Mouse (Mus musculus) G1E (cell line): ENCODE measurements at regions not wholly inside any gene's neighbourhood (a gene's known extent, or its start where the extent isn't known, plus 50 kb on each side); places are given as distances from the start of the nearest gene placed in this dataset.

ENCODE experiments used
- ATAC-seq: 2 replicates; pipeline ENCODE4 v1.8.0; 2016; ENCODE audit warnings: mild to moderate bottlenecking; ENCODE audit not compliant: insufficient number of reproducible peaks, poor library complexity, low FRiP score, severe bottlenecking; ENCODE audit errors: extremely low read depth
- DNase-seq: peaks from one replicate; pipeline ENCODE4 v3.0.0; 2012; ENCODE audit warnings: low spot score
- H3K27me3 ChIP-seq: 2 replicates; pipeline ENCODE4 v1.6.1; 2012; ENCODE audit warnings: mild to moderate bottlenecking, low read length, inconsistent platforms; ENCODE audit not compliant: insufficient read depth
- H3K36me3 ChIP-seq: replicated peaks from 2 replicates; pipeline ENCODE3; 2012; ENCODE audit warnings: mild to moderate bottlenecking, inconsistent platforms
- H3K4me1 ChIP-seq: 2 replicates; pipeline ENCODE4 v1.6.1; 2012; ENCODE audit warnings: low read depth, low read length, inconsistent platforms, mixed read lengths; ENCODE audit not compliant: insufficient read depth
- H3K4me3 ChIP-seq: 2 replicates; pipeline ENCODE4 v1.5.1; 2012; ENCODE audit warnings: low read depth, mild to moderate bottlenecking, inconsistent platforms, low read length, moderate library complexity, mixed read lengths
- H3K9me3 ChIP-seq: replicated peaks from 2 replicates; pipeline ENCODE4 v1.6.1; 2012; ENCODE audit warnings: inconsistent platforms
- CTCF ChIP-seq: IDR thresholded peaks from 2 replicates; pipeline ENCODE4 v1.5.1; 2012; ENCODE audit warnings: low read depth, low read length, inconsistent platforms, mixed read lengths
- GATA1 ChIP-seq: IDR thresholded peaks from 2 replicates; pipeline ENCODE4 v1.6.1; 2012; ENCODE audit warnings: borderline replicate concordance, low read length, inconsistent platforms, mixed read lengths
- GATA2 ChIP-seq: IDR thresholded peaks from 2 replicates; pipeline ENCODE4 v1.6.1; 2012; ENCODE audit warnings: low read depth, low read length, inconsistent platforms, borderline replicate concordance
- POLR2AphosphoS5 ChIP-seq: IDR thresholded peaks from 2 replicates; pipeline ENCODE4 v1.6.1; 2012; ENCODE audit warnings: low read depth, low read length, inconsistent platforms; ENCODE audit not compliant: insufficient replicate concordance
- TAL1 ChIP-seq: conservative IDR thresholded peaks from 2 replicates; pipeline ENCODE4 v1.6.1; 2012; ENCODE audit warnings: low read depth, low read length, inconsistent platforms, mixed read lengths

DNA sequence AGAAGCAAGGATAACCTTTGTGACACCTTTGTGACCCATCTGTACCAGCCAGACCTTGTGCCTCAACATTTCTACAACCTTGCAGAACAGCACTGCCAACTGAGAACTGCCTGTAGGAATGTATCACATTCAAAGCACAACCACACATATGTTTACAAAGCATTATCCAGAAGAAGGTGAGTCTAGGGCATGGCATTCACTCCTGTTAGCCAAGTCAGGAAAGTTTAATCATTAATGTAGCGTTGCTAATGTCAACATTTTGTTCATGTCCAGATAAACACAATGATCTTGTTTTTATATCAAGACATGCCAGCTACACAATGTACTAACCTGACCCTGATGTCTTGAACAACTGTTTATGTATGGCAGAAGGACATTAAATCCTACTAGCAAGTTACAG, 91.5 kb upstream of the Nsun6 start:
- no peaks in the 10 kb centered on the region for H3K9me3 ChIP-seq

DNA sequence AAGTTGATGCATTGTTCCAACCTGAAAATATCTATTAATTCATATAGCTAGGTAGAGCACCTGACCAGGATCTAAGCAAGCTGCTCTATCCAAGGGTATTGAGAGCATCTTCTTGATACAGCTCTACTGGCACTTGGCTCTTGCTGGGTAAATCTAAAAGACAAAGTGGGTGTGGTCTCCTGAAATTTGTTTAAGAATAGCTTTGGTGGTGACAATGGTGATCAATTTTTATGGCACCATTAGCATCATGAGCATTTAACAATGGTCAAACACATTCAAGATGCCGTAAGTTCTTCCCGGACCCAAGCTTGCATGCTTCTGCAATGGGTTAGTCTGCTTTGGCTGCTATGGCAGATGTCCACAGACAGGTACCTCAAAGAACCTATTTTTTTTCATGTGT, 89.9 kb upstream of the Nsun6 start:
- Histone ChIP-seq H3K36me3 (no peaks in the 10 kb centered on the region), H3K27me3 (no peaks in the 10 kb centered on the region), H3K4me3 (no peak overlapping the region), H3K4me1 (peaks cover 4% of the 10 kb centered on the region), H3K9me3 (no peaks in the 10 kb centered on the region)
- DNase-seq (no peak), ATAC-seq (no peak)
- TF ChIP-seq GATA2 (no peak), POLR2AphosphoS5 (no peak), TAL1 (no peak), GATA1 (no peak), CTCF (no peak)

More for the DNA sequence above, 91.5 kb upstream of the Nsun6 start:
- no peaks in the 10 kb centered on the region for H3K27me3 ChIP-seq
- TF ChIP-seq GATA2, result no peak
- ATAC-seq (no peak), DNase-seq (no peak)
- no peaks in the 10 kb centered on the region for H3K36me3 ChIP-seq
- no peak overlapping the region for H3K4me3 ChIP-seq
- peaks cover 3% of the 10 kb centered on the region for H3K4me1 ChIP-seq

DNA sequence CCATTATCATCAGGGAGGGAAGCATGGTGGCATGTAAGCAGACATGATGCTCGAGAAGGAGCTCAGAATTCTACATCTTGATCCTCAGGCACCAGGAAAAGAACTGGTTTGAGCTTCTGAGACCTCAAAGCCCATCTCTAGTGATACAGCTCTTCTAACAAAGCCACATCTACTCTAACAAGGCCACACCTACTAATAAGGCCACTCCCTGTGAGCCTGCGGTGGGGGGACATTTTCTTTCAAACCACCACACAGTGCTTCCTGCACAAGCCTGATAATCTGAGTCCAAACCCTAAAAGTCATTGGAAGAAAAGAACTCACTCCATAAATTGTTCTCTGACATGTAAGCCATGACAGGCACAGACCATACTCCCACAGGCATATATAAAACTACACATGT, 85.0 kb upstream of the Nsun6 start:
- Histone ChIP-seq H3K4me3 (no peak overlapping the region), H3K36me3 (no peaks in the 10 kb centered on the region), H3K9me3 (no peaks in the 10 kb centered on the region), H3K27me3 (peaks cover 3% of the 10 kb centered on the region; the same call in 1 of the 2 replicates), H3K4me1 (peaks cover 2% of the 10 kb centered on the region; the same call in 1 of the 2 replicates)
- DNase-seq (no peak), ATAC-seq (no peak)
- no peak for TF ChIP-seq POLR2AphosphoS5
- TF ChIP-seq TAL1, result no peak
- TF ChIP-seq GATA1, result no peak
- no peak for TF ChIP-seq GATA2
- TF ChIP-seq CTCF, result no peak
